Comparison of ENCODE assay signal across 8 mouse cellular contexts in genomic region chr5:66077416-66077815, GRCm38 (mm10).
DNase-seq lines count a peak whose midpoint lies in the region; ATAC-seq and TF ChIP-seq lines count a peak whose summit lies in the region.

No protein-coding gene starts in this region.

- TF ChIP-seq POLR2A in spleen, adult 2 months (IDR thresholded peaks at IDR 0.05; ENCODE audit: low read depth, low read length) = no peak

- 11% methylated on average over 10 of the region's 10 CpGs for WGBS in spleen, adult 2 months

- H3K27me3 ChIP-seq in spleen, adult 2 months (ENCODE audit: control insufficient read depth, insufficient read depth, low read length) = no peaks in the 10 kb centered on the region

- DNase-seq in spleen, adult 2 months (ENCODE audit: low read depth in 1 of 2, low spot score in 2 of 2) = no peak
- no peak for DNase-seq in spleen, postnatal 14 days (ENCODE audit: low spot score in 2 of 2)
- peak; percentile 60 for DNase-seq in heart, adult 8-10 months (ENCODE audit: low spot score)
- peak; percentile 69 for DNase-seq in kidney, postnatal 10 days
- peak; percentile 64 to 88 for DNase-seq in urinary bladder, postnatal 36 days (ENCODE audit: low spot score in 2 of 2)
- DNase-seq in layer of hippocampus, postnatal 14 days (ENCODE audit: low spot score in 2 of 2) = no peak
- DNase-seq in natural killer cell, adult 2 months (ENCODE audit: low spot score in 2 of 2) = no peak

- peak; percentile 12; the same call in 1 of the 2 replicates for ATAC-seq in megakaryocyte progenitor cell, adult 5-6 weeks (replicated peaks; ENCODE audit: poor library complexity)

- H3K27ac ChIP-seq in spleen, adult 2 months (ENCODE audit: insufficient read depth, low read length) = peak overlapping the region; percentile 52; the same call in 1 of the 2 replicates

- peaks cover 35% of the 10 kb centered on the region for H3K4me1 ChIP-seq in spleen, adult 2 months (ENCODE audit: control insufficient read depth, insufficient read depth, insufficient read length)

- TF ChIP-seq CTCF in spleen, adult 2 months (IDR thresholded peaks at IDR 0.05; ENCODE audit: extremely low read depth, insufficient read depth, insufficient read length, insufficient replicate concordance) = no peak

- H3K4me3 ChIP-seq in spleen, adult 2 months (ENCODE audit: extremely low read depth, insufficient read depth, insufficient read length) = no peak overlapping the region

- no peaks in the 10 kb centered on the region for H3K36me3 ChIP-seq in spleen, adult 2 months (ENCODE audit: control insufficient read depth, insufficient read depth, low read length)

Comparison
In these comparisons a context has a peak if more than half of its experiments do, and no peak if none do; other contexts are left out.
1. DNase-seq: peak in heart, adult 8-10 months (single experiment), kidney, postnatal 10 days (single experiment) and urinary bladder, postnatal 36 days (2 of 2); none in spleen, adult 2 months (0 of 2), spleen, postnatal 14 days (0 of 2), layer of hippocampus, postnatal 14 days (0 of 2) and natural killer cell, adult 2 months (0 of 2).